Mouse (Mus musculus): ENCODE data around the gene Fbxl18. TPM values are rescaled to one million over a fixed set of nuclear protein-coding genes. Genes with fewer than 3 reads are reported as not detected.

The Fbxl18 gene
- polyA plus RNA-seq, 1 experiment from 2014 or later, result 32.9 TPM

- ATAC-seq, result no peak
- peaks cover 36% of the 10 kb centered on the region for H3K36me3 ChIP-seq (ENCODE audit: control insufficient read depth, insufficient read depth, low read length)
- 61% methylated on average over 5 of the region's 5 CpGs for WGBS
- H3K4me1 ChIP-seq (ENCODE audit: control insufficient read depth, insufficient read depth, low read depth, low read length), result peaks cover 33% of the 10 kb centered on the region
- H3K9ac ChIP-seq (ENCODE audit: low read depth, low read length), result peak overlapping the region; percentile 25; the same call in 1 of the 2 replicates
- H3K4me3 ChIP-seq (ENCODE audit: low read length), result no peak overlapping the region
- H3K27me3 ChIP-seq (replicated peaks; ENCODE audit: control insufficient read depth, insufficient read depth, low read length), result no peaks in the 10 kb centered on the region
- peak overlapping the region; percentile 33 for H3K4me2 ChIP-seq (ENCODE audit: low read length)
- H3K9me3 ChIP-seq (ENCODE audit: control insufficient read depth, low read length), result no peaks in the 10 kb centered on the region
- H3K27ac ChIP-seq (ENCODE audit: low read depth, low read length), result peak overlapping the region; percentile 19
Observed at GRCm38 (mm10) chr5:142902506-142903314, 7.5 kb upstream of the Fbxl18 start.

- peaks cover 38% of the 10 kb centered on the region for H3K36me3 ChIP-seq (ENCODE audit: control insufficient read depth, insufficient read depth, low read length)
- H3K9me3 ChIP-seq (ENCODE audit: control insufficient read depth, low read length), result no peaks in the 10 kb centered on the region
- peak overlapping the region; percentile 25; the same call in 1 of the 2 replicates for H3K9ac ChIP-seq (ENCODE audit: low read depth, low read length)
- no peaks in the 10 kb centered on the region for H3K27me3 ChIP-seq (replicated peaks; ENCODE audit: control insufficient read depth, insufficient read depth, low read length)
- peak overlapping the region; percentile 19 for H3K27ac ChIP-seq (ENCODE audit: low read depth, low read length)
- peaks cover 28% of the 10 kb centered on the region for H3K4me1 ChIP-seq (ENCODE audit: control insufficient read depth, insufficient read depth, low read depth, low read length)
- no peak overlapping the region for H3K4me3 ChIP-seq (ENCODE audit: low read length)
- ATAC-seq, result no peak
- H3K4me2 ChIP-seq (ENCODE audit: low read length), result no peak overlapping the region
- 70% methylated on average over 4 of the region's 4 CpGs for WGBS
Observed at GRCm38 (mm10) chr5:142901846-142902505, 6.8 kb upstream of the Fbxl18 start.

GRCm38 (mm10) chr5:142901355-142901802 lies 6.2 kb upstream of the Fbxl18 start:
- Histone ChIP-seq H3K9me3 (ENCODE audit: control insufficient read depth, low read length) (no peaks in the 10 kb centered on the region), H3K27me3 (replicated peaks; ENCODE audit: control insufficient read depth, insufficient read depth, low read length) (no peaks in the 10 kb centered on the region), H3K4me1 (ENCODE audit: control insufficient read depth, insufficient read depth, low read depth, low read length) (peaks cover 28% of the 10 kb centered on the region), H3K36me3 (ENCODE audit: control insufficient read depth, insufficient read depth, low read length) (peaks cover 38% of the 10 kb centered on the region), H3K9ac (ENCODE audit: low read depth, low read length) (no peak overlapping the region), H3K4me2 (ENCODE audit: low read length) (no peak overlapping the region), H3K27ac (ENCODE audit: low read depth, low read length) (no peak overlapping the region), H3K4me3 (ENCODE audit: low read length) (no peak overlapping the region)
- ATAC-seq, result no peak
- WGBS, result 82% methylated on average over 7 of the region's 7 CpGs

- Histone ChIP-seq H3K27me3 (replicated peaks; ENCODE audit: control insufficient read depth, insufficient read depth, low read length) (no peaks in the 10 kb centered on the region), H3K9ac (ENCODE audit: low read depth, low read length) (no peak overlapping the region), H3K4me3 (ENCODE audit: low read length) (no peak overlapping the region), H3K4me2 (ENCODE audit: low read length) (no peak overlapping the region), H3K4me1 (ENCODE audit: control insufficient read depth, insufficient read depth, low read depth, low read length) (peaks cover 28% of the 10 kb centered on the region), H3K9me3 (ENCODE audit: control insufficient read depth, low read length) (no peaks in the 10 kb centered on the region), H3K27ac (ENCODE audit: low read depth, low read length) (no peak overlapping the region), H3K36me3 (ENCODE audit: control insufficient read depth, insufficient read depth, low read length) (peaks cover 38% of the 10 kb centered on the region)
- 89% methylated on average over 7 of the region's 7 CpGs for WGBS
- no peak for ATAC-seq
Observed at GRCm38 (mm10) chr5:142900651-142901050, 5.4 kb upstream of the Fbxl18 start.

GRCm38 (mm10) chr5:142899932-142900533 lies 4.8 kb upstream of the Fbxl18 start:
- peaks cover 35% of the 10 kb centered on the region for H3K36me3 ChIP-seq (ENCODE audit: control insufficient read depth, insufficient read depth, low read length)
- no peak overlapping the region for H3K4me2 ChIP-seq (ENCODE audit: low read length)
- no peak overlapping the region for H3K4me3 ChIP-seq (ENCODE audit: low read length)
- no peak overlapping the region for H3K9ac ChIP-seq (ENCODE audit: low read depth, low read length)
- ATAC-seq, result no peak
- no peak overlapping the region for H3K27ac ChIP-seq (ENCODE audit: low read depth, low read length)
- WGBS, result 84% methylated on average over 5 of the region's 5 CpGs
- peaks cover 30% of the 10 kb centered on the region for H3K4me1 ChIP-seq (ENCODE audit: control insufficient read depth, insufficient read depth, low read depth, low read length)
- no peaks in the 10 kb centered on the region for H3K9me3 ChIP-seq (ENCODE audit: control insufficient read depth, low read length)
- no peaks in the 10 kb centered on the region for H3K27me3 ChIP-seq (replicated peaks; ENCODE audit: control insufficient read depth, insufficient read depth, low read length)

GRCm38 (mm10) chr5:142899057-142899601 lies 3.9 kb upstream of the Fbxl18 start:
- Histone ChIP-seq H3K4me1 (ENCODE audit: control insufficient read depth, insufficient read depth, low read depth, low read length) (peaks cover 27% of the 10 kb centered on the region), H3K4me3 (ENCODE audit: low read length) (no peak overlapping the region), H3K27ac (ENCODE audit: low read depth, low read length) (no peak overlapping the region), H3K4me2 (ENCODE audit: low read length) (no peak overlapping the region), H3K27me3 (replicated peaks; ENCODE audit: control insufficient read depth, insufficient read depth, low read length) (no peaks in the 10 kb centered on the region), H3K9me3 (ENCODE audit: control insufficient read depth, low read length) (no peaks in the 10 kb centered on the region), H3K36me3 (ENCODE audit: control insufficient read depth, insufficient read depth, low read length) (peaks cover 27% of the 10 kb centered on the region), H3K9ac (ENCODE audit: low read depth, low read length) (no peak overlapping the region)
- WGBS, result 83% methylated on average over 9 of the region's 9 CpGs
- ATAC-seq, result no peak

GRCm38 (mm10) chr5:142898316-142898715 lies 3.1 kb upstream of the Fbxl18 start:
- Histone ChIP-seq H3K4me2 (ENCODE audit: low read length) (no peak overlapping the region), H3K4me3 (ENCODE audit: low read length) (no peak overlapping the region), H3K36me3 (ENCODE audit: control insufficient read depth, insufficient read depth, low read length) (peaks cover 23% of the 10 kb centered on the region), H3K27ac (ENCODE audit: low read depth, low read length) (no peak overlapping the region), H3K9ac (ENCODE audit: low read depth, low read length) (no peak overlapping the region), H3K4me1 (ENCODE audit: control insufficient read depth, insufficient read depth, low read depth, low read length) (peaks cover 28% of the 10 kb centered on the region), H3K9me3 (ENCODE audit: control insufficient read depth, low read length) (no peaks in the 10 kb centered on the region), H3K27me3 (replicated peaks; ENCODE audit: control insufficient read depth, insufficient read depth, low read length) (no peaks in the 10 kb centered on the region)
- ATAC-seq, result no peak
- WGBS, result 83% methylated on average over 4 of the region's 4 CpGs

- H3K4me2 ChIP-seq (ENCODE audit: low read length), result no peak overlapping the region
- peaks cover 22% of the 10 kb centered on the region for H3K4me1 ChIP-seq (ENCODE audit: control insufficient read depth, insufficient read depth, low read depth, low read length)
- H3K27me3 ChIP-seq (replicated peaks; ENCODE audit: control insufficient read depth, insufficient read depth, low read length), result no peaks in the 10 kb centered on the region
- no peak overlapping the region for H3K27ac ChIP-seq (ENCODE audit: low read depth, low read length)
- 93% methylated on average over 7 of the region's 7 CpGs for WGBS
- H3K36me3 ChIP-seq (ENCODE audit: control insufficient read depth, insufficient read depth, low read length), result peaks cover 19% of the 10 kb centered on the region
- H3K4me3 ChIP-seq (ENCODE audit: low read length), result no peak overlapping the region
- H3K9ac ChIP-seq (ENCODE audit: low read depth, low read length), result no peak overlapping the region
- H3K9me3 ChIP-seq (ENCODE audit: control insufficient read depth, low read length), result no peaks in the 10 kb centered on the region
- ATAC-seq, result no peak
Observed at GRCm38 (mm10) chr5:142897568-142898248, 2.5 kb upstream of the Fbxl18 start.
